Mouse (Mus musculus) forebrain, embryonic 13.5 days (tissue): ENCODE data around the gene Copz1. TPM values are rescaled to one million over a fixed set of nuclear protein-coding genes. Genes with fewer than 3 reads are reported as not detected.
A peak's percentile ranks its signal among the peaks of the same experiment; 100 is the strongest.
"Not testable (repeated sequence)": the region's sequence is repeated elsewhere in the genome, so short reads cannot be mapped to it uniquely, and the experiment has no call there.

Source experiments
- ATAC-seq: fragments of 200-750 bp; cut with Nextera tagmentation; 2 replicates; pipeline ENCODE4 v1.8.0; 2017
- H3K27ac ChIP-seq: fragments of 300-500 bp; sonication (generic); 2 replicates; pipeline ENCODE4 v1.5.1; 2015; ENCODE audit warnings: inconsistent platforms, mild to moderate bottlenecking, moderate library complexity
- H3K27me3 ChIP-seq: fragments of 300-500 bp; sonication (generic); 2 replicates; pipeline ENCODE4 v1.6.1; 2015; ENCODE audit warnings: mild to moderate bottlenecking, inconsistent platforms
- H3K36me3 ChIP-seq: fragments of 300-500 bp; sonication (generic); 2 replicates; pipeline ENCODE4 v1.6.1; 2015; ENCODE audit warnings: mild to moderate bottlenecking, inconsistent platforms; ENCODE audit not compliant: poor library complexity, severe bottlenecking
- H3K4me1 ChIP-seq: fragments of 300-500 bp; sonication (generic); 2 replicates; pipeline ENCODE4 v1.6.1; 2015; ENCODE audit warnings: inconsistent platforms
- H3K4me2 ChIP-seq: fragments of 300-500 bp; sonication (generic); 2 replicates; pipeline ENCODE4 v1.6.1; 2015; ENCODE audit warnings: inconsistent platforms, mild to moderate bottlenecking, moderate library complexity
- H3K4me3 ChIP-seq: fragments of 300-500 bp; sonication (generic); 2 replicates; pipeline ENCODE4 v1.5.1; 2015; ENCODE audit warnings: mild to moderate bottlenecking, inconsistent platforms
- H3K9ac ChIP-seq: fragments of 300-500 bp; sonication (generic); 2 replicates; pipeline ENCODE4 v1.6.1; 2015; ENCODE audit warnings: mild to moderate bottlenecking, inconsistent platforms
- H3K9me3 ChIP-seq: fragments of 300-500 bp; sonication (generic); replicated peaks from 2 replicates; pipeline ENCODE4 v1.6.1; 2016; ENCODE audit warnings: inconsistent platforms
- WGBS: fragments of 180-500 bp; shearing (Covaris S2); methylation state at CpG from one replicate; pipeline ENCODE4 v1.1.7; 2015; 5-methylcytosine and 5-hydroxymethylcytosine counted together
- polyA plus RNA-seq: library from polyadenylated mRNA; unstranded; fragments of >200 nt; fragmentation: Nextera tagmentation; extraction: Ambion mirVana; gene quantifications from 2 replicates; pipeline ENCODE4 v1.2.1, GENCODE M21; 2015

Gene Copz1
- polyA plus RNA-seq, 1 experiment from 2014 or later, result 219 TPM

- not testable (repeated sequence) for H3K27me3 ChIP-seq, H3K9me3 ChIP-seq, ATAC-seq
- Histone ChIP-seq H3K9ac (peak overlapping the region; percentile 80), H3K4me1 (peaks cover 53% of the 10 kb centered on the region), H3K4me3 (peak overlapping the region; percentile 64), H3K4me2 (peak overlapping the region; percentile 96), H3K27ac (peak overlapping the region; percentile 86), H3K36me3 (peaks cover 49% of the 10 kb centered on the region)
- 12% methylated on average over 12 of the region's 12 CpGs for WGBS
Observed at GRCm38 (mm10) chr15:103241071-103242018, 31.2 kb upstream of the Copz1 start.

DNA sequence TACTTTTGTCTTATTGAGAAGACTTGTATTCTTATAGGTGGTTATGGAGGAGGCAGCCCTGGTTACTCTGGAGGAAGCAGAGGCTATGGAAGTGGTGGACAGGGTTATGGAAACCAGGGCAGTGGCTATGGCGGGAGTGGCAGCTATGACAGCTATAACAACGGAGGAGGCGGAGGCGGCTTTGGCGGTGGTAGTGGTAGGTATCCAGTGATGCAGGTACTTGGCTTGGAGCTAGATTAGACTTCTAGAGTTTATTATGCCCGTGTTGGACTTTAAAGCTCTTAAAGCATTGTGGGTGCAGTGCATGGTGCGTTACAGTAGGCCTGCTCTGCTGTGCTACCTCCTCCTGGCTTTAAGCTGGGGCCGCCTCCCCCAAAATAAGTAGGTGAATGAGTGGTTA lies 29.6 kb upstream of the Copz1 start:
- ATAC-seq, result no peak
- peaks cover 43% of the 10 kb centered on the region for H3K4me1 ChIP-seq
- WGBS, result 65% methylated on average over 8 of the region's 8 CpGs
- no peaks in the 10 kb centered on the region for H3K27me3 ChIP-seq
- peaks cover 64% of the 10 kb centered on the region for H3K36me3 ChIP-seq
- H3K9me3 ChIP-seq, result no peaks in the 10 kb centered on the region
- H3K27ac ChIP-seq, result no peak overlapping the region
- peak overlapping the region; percentile 64 for H3K4me3 ChIP-seq
- peak overlapping the region; percentile 96 for H3K4me2 ChIP-seq
- peak overlapping the region; percentile 80 for H3K9ac ChIP-seq

DNA sequence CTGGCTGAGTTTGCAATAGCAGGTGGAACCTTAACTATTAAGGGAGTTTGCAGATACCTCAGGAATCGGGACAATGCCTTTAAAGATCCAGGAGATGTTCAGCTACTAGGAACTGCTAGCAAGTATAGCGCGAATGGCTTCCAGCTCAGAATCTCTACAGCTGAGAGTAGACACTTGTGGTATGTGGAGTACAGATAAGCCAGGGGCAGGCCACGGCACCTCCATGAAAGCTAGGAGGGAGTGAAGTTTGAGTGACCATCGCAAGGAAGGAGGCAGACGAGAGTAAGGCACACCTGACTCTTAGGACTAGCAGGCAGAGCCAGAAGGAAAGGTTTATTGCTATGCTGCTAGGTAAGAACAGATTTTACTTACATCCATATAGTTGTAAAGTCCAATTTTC lies 26.9 kb upstream of the Copz1 start:
- peaks cover 33% of the 10 kb centered on the region for H3K4me1 ChIP-seq
- no peak overlapping the region for H3K27ac ChIP-seq
- no peak for ATAC-seq
- no peak overlapping the region for H3K4me3 ChIP-seq
- no peaks in the 10 kb centered on the region for H3K9me3 ChIP-seq
- no peaks in the 10 kb centered on the region for H3K27me3 ChIP-seq
- 83% methylated on average over 6 of the region's 6 CpGs for WGBS
- peaks cover 81% of the 10 kb centered on the region for H3K36me3 ChIP-seq
- no peak overlapping the region for H3K9ac ChIP-seq
- H3K4me2 ChIP-seq, result no peak overlapping the region

DNA sequence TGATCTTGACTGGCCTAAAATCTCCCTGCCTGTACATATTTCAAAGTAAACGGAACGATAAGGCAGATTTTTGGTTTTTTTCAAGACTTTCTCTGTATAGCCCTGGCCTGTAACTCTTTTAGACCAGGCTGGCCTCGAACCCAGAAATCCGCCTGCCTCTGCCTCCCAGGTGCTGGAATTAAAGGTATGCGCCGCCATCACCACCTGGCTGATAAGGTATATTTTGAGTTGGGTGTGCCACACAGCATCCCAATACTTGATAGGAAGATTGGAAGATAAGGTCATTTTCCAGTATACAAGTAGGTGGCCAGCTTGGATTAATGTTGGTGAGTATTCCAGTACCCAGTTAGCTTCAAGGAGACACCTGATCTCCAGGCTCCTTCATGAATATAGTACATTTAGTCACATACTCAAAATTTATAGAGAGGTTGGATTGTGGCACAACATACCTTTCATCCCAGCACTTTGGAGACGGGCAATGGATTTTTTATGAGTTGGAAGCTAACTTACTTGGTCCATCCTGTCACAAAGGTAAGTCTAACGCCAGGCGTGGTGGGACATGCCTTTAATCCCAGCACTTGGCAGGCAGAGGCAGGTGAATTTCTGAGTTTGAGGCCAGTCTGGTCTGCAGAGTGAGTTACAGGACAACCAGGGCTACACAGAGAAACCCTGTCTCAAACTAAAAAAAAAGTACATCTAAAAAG lies 25.3 kb upstream of the Copz1 start:
- H3K27ac ChIP-seq, result peak overlapping the region; percentile 14; the same call in 1 of the 2 replicates
- H3K9ac ChIP-seq, result no peak overlapping the region
- no peaks in the 10 kb centered on the region for H3K27me3 ChIP-seq
- peaks cover 27% of the 10 kb centered on the region for H3K4me1 ChIP-seq
- H3K36me3 ChIP-seq, result peaks cover 67% of the 10 kb centered on the region
- H3K4me3 ChIP-seq, result no peak overlapping the region
- no peak for ATAC-seq
- H3K4me2 ChIP-seq, result no peak overlapping the region
- 91% methylated on average over 9 of the region's 9 CpGs for WGBS
- no peaks in the 10 kb centered on the region for H3K9me3 ChIP-seq

GRCm38 (mm10) chr15:103247782-103248400 lies 24.6 kb upstream of the Copz1 start:
- Histone ChIP-seq H3K4me1 (peaks cover 21% of the 10 kb centered on the region), H3K9me3 (no peaks in the 10 kb centered on the region), H3K27me3 (no peaks in the 10 kb centered on the region), H3K36me3 (peaks cover 60% of the 10 kb centered on the region), H3K27ac (no peak overlapping the region), H3K4me3 (no peak overlapping the region), H3K9ac (no peak overlapping the region), H3K4me2 (no peak overlapping the region)
- ATAC-seq, result peak; percentile 11; the same call in 1 of the 2 replicates

DNA sequence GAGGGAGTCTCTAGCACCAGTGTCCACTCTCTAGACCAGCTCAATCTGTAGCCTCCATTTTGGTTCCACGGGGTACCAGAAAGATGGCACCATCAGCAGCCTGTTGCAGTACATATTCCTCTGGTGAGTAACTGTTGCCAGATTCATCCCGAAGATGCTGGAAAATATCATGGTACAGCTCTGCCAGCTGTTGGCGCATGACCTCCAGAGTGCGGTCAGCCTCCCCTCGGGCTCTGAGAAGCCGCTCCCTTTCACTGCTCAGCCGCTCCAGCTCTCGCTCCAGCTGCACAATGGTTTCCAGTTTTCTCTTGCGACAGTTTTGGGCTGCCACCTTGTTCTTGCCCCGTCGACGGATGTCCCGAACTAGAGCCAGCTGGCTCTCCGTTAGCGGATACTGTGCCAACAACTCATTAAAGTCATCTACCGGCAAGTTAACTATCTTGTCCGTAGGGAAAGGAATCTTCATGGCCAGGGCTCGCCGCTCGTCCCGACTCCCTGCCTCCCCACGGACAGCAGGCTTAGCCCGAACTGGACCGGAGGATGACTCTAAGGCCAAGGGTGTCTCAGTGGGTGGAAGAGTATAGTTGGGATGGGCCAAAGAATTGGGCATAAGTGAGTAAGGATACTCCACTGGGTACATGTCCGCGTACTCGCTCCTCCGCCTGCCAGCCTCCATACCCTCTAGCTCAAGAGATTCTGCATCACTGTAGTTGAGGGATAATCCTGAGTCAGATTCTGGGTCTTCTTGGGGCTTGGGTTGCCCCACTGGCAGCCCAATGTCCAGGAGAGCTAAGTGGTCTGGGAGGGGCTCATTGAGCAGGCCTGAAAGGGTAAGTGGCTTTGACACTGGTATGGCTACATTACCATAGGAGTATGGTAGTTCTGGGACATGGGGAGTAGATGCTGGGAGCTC lies 23.9 kb upstream of the Copz1 start:
- Histone ChIP-seq H3K4me2 (no peak overlapping the region), H3K9me3 (no peaks in the 10 kb centered on the region), H3K27me3 (0 out of 2 replicates have a peak, but pooled peaks cover 3% of the 10 kb centered on the region), H3K4me1 (peaks cover 13% of the 10 kb centered on the region), H3K4me3 (no peak overlapping the region), H3K27ac (no peak overlapping the region), H3K36me3 (peaks cover 53% of the 10 kb centered on the region), H3K9ac (no peak overlapping the region)
- peak; percentile 31; the same call in 1 of the 2 replicates for ATAC-seq
- WGBS, result 80% methylated on average over 28 of the region's 28 CpGs

DNA sequence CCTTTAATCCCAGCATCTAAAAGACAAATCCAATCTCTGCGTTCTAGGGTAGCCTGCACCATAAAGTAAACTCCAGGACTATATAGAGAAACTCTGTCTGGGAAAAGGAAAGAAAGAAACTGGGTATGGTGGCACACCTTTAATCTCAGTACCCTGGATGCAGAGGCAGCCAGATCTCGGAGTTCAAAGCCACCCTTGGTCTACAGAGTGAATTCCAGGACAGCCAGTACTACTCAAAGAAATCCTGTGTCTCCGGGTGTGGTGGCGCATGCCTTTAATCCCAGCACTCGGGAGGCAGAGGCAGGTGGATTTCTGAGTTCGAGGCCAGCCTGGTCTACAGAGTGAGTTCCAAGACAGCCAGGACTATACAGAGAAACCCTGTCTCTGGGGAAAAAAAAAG lies 23.0 kb upstream of the Copz1 start:
- not testable (repeated sequence) for H3K9me3 ChIP-seq, H3K4me2 ChIP-seq, H3K4me1 ChIP-seq, H3K4me3 ChIP-seq, H3K27ac ChIP-seq, H3K9ac ChIP-seq
- peaks cover 11% of the 10 kb centered on the region; the same call in 1 of the 2 replicates for H3K27me3 ChIP-seq
- WGBS, result 90% methylated on average over 6 of the region's 6 CpGs
- ATAC-seq, result peak; percentile 3; the same call in 1 of the 2 replicates
- peaks cover 48% of the 10 kb centered on the region for H3K36me3 ChIP-seq

- 0 out of 2 replicates have a peak, but pooled peaks have one; percentile 14 for ATAC-seq
- Histone ChIP-seq H3K4me3 (no peak overlapping the region), H3K36me3 (peaks cover 42% of the 10 kb centered on the region), H3K9me3 (no peaks in the 10 kb centered on the region), H3K27me3 (peaks cover 19% of the 10 kb centered on the region), H3K9ac (no peak overlapping the region), H3K27ac (peak overlapping the region; percentile 31; the same call in 1 of the 2 replicates), H3K4me2 (no peak overlapping the region), H3K4me1 (peaks cover 11% of the 10 kb centered on the region)
- WGBS, result 25% methylated on average over 2 of the region's 2 CpGs
Observed at GRCm38 (mm10) chr15:103250195-103250740, 22.2 kb upstream of the Copz1 start.

DNA sequence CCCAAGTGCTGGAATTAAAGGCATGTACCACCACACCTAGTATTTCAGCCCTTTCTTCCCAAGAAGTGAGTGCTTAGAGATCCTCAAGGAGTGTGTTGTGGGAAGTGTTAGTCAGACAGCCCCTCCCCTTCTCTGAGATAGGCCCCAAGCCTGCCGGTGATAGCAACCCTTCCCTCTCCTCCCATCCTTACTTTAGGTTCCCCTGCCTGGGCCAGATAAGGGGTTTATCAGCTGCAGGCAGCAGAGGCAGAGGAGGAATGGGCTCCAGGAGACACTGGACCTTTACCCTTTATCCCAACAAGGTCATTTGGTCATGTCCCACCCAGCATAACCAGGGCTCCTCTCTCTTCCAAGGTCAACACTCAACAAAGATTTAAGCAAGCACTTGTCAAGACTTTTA lies 20.9 kb upstream of the Copz1 start:
- H3K9me3 ChIP-seq, result no peaks in the 10 kb centered on the region
- H3K27me3 ChIP-seq, result peaks cover 19% of the 10 kb centered on the region
- H3K27ac ChIP-seq, result no peak overlapping the region
- H3K4me3 ChIP-seq, result no peak overlapping the region
- ATAC-seq, result no peak
- H3K4me1 ChIP-seq, result peaks cover 13% of the 10 kb centered on the region
- H3K4me2 ChIP-seq, result no peak overlapping the region
- WGBS, result 88% methylated on average over 1 of the region's 1 CpGs
- H3K9ac ChIP-seq, result no peak overlapping the region
- peaks cover 29% of the 10 kb centered on the region for H3K36me3 ChIP-seq

DNA sequence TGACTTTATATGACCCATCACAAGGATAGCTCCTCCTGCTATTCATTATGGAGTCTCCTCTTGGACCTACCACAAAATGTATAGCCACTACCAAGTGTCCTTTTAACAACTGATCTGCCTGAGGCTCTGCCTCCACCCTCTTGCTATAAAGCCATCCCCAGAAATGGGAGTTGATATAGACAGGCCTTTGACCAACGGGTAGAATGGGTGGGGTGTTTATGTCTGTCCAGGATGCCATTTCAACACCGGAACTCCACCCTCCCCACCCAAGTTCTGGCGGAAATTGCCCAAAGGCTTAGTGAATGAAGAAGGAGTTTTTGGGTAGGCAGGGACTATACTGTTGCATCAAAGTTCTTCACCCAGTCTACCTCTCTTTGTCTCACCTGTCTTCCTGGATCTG lies 19.9 kb upstream of the Copz1 start:
- H3K4me3 ChIP-seq, result no peak overlapping the region
- peaks cover 19% of the 10 kb centered on the region for H3K27me3 ChIP-seq
- WGBS, result 93% methylated on average over 3 of the region's 3 CpGs
- no peak overlapping the region for H3K9ac ChIP-seq
- no peaks in the 10 kb centered on the region for H3K9me3 ChIP-seq
- peaks cover 13% of the 10 kb centered on the region for H3K4me1 ChIP-seq
- H3K27ac ChIP-seq, result no peak overlapping the region
- H3K4me2 ChIP-seq, result no peak overlapping the region
- no peak for ATAC-seq
- H3K36me3 ChIP-seq, result peaks cover 19% of the 10 kb centered on the region

DNA sequence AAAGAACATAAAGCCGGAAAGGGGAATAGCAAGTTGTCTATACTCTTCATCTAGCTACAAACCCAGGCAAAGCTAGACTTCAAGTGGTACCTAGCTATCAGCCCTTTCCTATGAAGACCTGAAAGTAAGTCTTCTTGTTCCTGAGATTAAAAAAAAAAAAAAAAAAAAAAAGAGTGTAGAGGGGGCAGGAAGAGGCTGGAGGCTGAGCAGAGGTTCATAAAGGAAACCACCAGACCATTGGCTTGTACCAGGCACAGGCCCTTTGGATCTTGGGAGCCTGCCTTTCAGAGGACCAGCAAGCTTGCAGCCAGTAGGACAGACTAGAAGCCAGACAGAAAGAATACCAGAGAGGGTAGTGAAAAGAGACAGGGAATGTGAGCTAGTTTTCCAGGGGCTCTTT lies 19.2 kb upstream of the Copz1 start:
- ATAC-seq, result no peak
- Histone ChIP-seq H3K9me3 (no peaks in the 10 kb centered on the region), H3K27me3 (peaks cover 25% of the 10 kb centered on the region), H3K27ac (no peak overlapping the region), H3K9ac (no peak overlapping the region), H3K4me3 (no peak overlapping the region), H3K36me3 (peaks cover 12% of the 10 kb centered on the region), H3K4me2 (no peak overlapping the region), H3K4me1 (peaks cover 13% of the 10 kb centered on the region)
- 97% methylated on average over 1 of the region's 1 CpGs for WGBS
